Mouse (Mus musculus) activated CD4-positive, CD25-positive, alpha-beta regulatory T cell, adult 4 months (primary cell): ENCODE results near the gene Zbtb21. TPM values are rescaled to one million over a fixed set of nuclear protein-coding genes. Genes with fewer than 3 reads are reported as not detected.

ENCODE experiments used
- polyA plus RNA-seq, 2 experiments: library from polyadenylated mRNA; unstranded; fragments of 100-300 nt; shearing (Covaris generic); gene quantifications; one replicate each; pipeline ENCODE4 v1.2.1; 2017

Gene Zbtb21
- polyA plus RNA-seq, 2 experiments from 2014 or later: 7.4 to 7.7 TPM

Other genes starting within 250 kb of the Zbtb21 start
- under 1 TPM in 1 of 2 experiments, not detected in 1; 0.25 TPM for gene Ripk4, start 198.8 kb downstream of the Zbtb21 start, polyA plus RNA-seq
- gene Prdm15, start 110.8 kb downstream of the Zbtb21 start, polyA plus RNA-seq: 10 to 100 TPM; 10.6 to 14.5 TPM
- 1 to 10 TPM; 6.3 to 7.9 TPM for gene C2cd2, start within 50 bp of the Zbtb21 start, polyA plus RNA-seq
- 10 to 100 TPM; 42.4 to 59.0 TPM for gene B230307C23Rik, start 34.7 kb upstream of the Zbtb21 start, polyA plus RNA-seq
- gene A630089N07Rik, start 119.8 kb upstream of the Zbtb21 start, polyA plus RNA-seq: 10 to 100 TPM in 1 of 2 experiments, 1 to 10 TPM in 1; 7.7 to 11.6 TPM